Mouse (Mus musculus) urinary bladder, postnatal 36 days (tissue): ENCODE measurements around the gene Sox9.

Experiments used
- DNase-seq, 2 experiments: peaks; one replicate each; pipeline ENCODE4 v3.0.0; 2022; ENCODE audit warnings: low spot score in 2 of 2, mixed read lengths in 1 of 2

Sox9 gene

GRCm38 (mm10) chr11:112798831-112799382, 16.9 kb downstream of the Sox9 start:
- no peak for DNase-seq

DNA sequence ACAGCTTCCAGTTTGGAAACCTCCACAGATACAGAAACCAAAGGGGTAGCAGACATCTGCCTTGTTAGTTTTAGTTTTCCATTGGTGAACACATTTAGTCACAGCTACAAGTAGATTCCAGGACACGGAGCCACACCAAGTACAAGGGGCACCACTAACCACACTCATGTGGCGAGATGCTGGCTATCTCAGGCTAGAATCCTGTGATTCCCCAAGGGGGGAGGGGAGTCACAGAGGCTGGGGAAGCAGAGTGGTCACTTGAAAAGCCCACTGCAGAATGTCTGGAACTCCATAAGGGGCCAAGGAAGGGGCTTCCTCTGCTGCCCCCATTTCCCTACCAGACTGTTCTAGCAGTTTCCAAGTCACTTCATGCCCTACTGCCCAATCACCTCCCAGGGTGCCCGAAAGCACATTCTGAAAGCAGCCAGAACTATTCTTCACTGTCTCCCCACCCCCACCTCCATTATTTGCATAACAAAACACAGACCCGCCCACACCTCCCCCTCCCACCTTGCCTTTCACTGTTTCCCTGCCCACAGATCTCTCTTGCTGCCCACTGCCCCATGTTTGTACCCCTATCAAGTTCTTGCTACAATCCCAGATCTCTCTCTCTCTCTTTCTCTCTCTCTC, 19.3 kb downstream of the Sox9 start:
- DNase-seq: no peak

DNA sequence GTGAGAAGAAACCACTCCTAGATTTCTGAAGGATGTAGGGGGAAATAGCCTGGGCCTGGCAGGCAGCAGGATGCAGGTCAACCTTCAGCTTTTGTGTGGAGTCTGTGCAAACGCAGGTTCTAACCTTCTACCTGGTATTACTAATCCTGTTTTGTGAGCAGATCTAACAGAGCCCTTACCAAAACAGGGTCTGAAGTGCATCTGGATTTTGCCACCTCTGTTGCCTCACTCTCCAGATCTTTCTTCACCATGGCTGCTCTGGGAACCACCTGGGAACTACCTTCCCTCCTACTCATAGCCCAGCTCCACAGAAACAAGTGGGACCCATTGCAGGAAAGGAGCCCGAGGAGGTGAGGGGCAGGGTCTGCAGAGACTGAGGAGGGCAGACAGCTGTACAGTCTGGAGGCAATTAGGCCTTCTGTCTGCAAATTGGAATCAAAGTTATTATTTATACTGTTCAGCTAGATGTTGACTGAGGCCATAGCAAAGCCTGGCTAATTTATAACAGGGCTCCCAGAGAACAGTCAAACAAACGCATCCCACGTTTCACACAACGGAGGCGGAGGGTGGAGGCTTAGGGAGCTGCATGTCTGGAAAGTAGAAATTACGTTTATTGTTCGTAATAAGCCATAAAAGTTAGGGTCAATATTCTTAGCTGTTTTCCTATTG, 25.9 kb downstream of the Sox9 start:
- no peak for DNase-seq

DNA sequence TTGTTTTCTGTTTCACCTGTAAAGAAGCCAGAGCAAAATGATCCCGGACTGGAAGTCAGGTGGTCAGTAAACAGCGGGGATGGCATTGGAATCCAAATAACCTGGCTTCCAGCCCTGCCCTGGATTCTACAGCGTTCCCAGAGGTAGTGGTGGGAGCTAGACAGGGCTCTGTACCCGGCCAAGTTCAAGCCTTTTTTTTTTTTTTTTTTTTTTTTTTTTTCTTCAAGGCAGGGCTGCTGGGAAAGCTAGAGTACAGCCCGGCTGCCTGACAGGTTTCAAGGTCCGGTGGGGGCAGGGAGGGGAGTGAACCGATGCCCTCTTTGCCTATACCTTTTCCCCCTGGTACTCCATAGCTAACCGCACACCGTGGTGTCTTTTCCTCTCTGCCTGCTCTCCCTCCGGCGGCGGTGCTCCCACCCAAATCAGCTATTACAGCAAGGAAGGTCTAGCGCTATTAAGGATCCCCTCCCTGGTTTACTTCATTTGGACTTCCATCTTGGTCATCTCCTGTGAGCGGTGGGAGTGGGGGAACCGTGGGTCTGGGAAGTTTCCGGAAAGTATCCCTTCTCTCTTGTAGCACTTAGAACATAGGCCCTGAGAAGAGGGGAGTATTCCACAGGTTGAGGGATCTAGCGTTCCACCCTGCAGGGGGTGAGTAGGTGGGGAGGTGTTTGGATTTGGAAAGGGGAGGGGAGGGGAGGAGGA, 28.6 kb downstream of the Sox9 start:
- DNase-seq: no peak

GRCm38 (mm10) chr11:112811152-112811871, 29.3 kb downstream of the Sox9 start:
- no peak for DNase-seq

DNA sequence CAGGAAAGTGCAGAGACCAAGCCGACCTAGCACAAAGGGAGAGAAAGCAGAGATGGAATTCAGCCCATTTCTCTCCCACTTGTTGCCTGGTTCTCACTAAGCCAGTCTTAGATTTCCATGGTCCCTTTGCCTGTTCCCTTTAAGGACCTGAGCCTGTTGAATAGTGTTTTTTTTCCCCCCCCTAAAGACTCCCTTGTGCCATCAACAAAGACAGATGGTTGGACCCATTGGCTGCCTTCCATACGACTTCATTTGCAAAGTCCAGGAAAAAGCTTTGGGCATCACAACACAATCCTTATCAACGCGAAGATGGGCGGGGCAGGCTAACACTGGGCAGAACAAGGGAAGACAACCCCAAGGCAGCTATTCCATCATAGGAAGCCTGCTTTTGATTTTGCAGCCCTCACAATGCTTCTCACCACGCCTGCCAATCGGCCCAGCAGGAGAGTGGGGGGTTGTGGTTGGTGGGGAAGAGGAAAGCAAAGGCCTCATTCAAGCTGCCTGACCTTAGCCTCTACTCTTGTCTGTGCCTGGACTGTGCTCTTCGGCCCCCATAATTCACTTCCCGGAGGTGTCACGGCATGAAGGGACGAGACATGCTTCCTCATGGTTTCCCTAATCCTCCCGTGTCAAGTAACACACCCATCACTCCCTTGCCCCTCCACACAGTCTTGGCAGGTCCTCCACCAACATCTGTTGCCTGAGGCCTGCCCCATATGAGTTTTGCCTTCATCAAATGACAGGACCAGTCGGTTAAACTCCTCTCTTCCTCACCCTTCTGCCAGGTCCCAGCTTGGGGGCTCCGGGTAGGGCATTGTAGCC, 36.0 kb downstream of the Sox9 start:
- DNase-seq: no peak

DNA sequence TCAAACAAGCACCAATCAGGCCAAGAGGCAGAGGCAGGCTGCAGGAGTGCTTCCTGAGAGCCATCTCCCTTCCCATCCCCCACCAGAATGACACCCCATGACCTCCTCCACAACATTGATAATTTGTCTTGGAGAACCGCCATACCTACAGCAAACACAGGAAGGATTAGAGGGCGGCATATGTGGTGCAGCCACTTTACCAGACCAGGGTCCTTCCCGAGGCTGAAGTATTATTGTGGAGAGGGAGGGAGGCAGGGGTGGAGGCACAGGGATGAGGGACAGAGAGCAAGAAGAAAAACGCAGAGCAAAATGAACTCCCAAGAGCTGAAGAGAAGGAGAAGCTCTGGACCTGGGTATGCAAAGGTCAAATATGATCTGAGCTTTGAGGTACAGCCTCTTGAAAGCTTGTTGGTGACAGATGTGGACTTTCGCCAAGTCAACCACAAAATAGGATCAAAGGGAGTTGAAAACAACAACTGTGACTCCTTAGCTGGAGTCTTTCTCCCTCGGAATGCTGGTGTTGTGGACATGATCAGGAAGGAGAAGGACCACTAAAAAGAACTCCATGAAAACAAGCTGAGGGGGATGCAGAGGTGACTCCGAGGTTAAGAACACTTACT, 36.7 kb downstream of the Sox9 start:
- no peak for DNase-seq

DNA sequence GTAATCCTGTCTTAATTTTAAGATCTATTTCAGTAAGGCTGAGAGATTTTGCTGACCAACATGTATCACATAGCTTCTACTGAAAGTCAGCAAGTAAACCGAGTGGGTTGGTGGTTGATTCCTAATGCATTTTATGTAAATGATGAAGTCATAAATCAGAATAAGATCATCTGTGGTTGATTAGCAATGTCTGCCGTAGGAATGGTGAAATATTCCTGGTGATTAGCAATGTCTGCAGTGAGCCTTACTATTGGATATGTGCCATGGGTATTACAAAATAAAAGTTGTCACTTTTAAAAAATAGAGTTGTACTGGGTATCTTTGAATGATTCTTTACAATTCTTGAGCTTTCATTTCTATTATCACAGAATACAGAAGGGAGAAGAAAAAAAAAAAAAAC, 39.5 kb downstream of the Sox9 start:
- no peak for DNase-seq

DNA sequence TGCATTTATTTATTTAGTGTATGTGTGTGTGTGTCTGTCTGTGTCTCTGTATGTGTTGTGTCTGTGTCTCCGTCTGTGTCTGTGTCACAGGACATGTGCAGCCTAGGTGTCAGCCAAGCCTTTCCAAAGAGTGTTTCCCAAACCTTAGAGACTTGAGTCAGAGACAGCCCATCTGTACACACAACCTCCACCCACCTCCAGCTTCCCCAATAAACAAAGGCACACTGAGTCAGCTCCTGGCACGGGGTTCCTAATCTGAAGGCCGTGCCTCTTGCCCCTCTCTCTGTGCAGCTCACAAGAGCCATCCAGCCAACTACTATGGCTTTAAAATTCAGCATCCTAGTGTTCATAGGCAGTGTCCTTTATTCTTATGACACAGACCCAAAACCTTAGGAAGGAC, 42.1 kb downstream of the Sox9 start:
- DNase-seq: no peak

DNA sequence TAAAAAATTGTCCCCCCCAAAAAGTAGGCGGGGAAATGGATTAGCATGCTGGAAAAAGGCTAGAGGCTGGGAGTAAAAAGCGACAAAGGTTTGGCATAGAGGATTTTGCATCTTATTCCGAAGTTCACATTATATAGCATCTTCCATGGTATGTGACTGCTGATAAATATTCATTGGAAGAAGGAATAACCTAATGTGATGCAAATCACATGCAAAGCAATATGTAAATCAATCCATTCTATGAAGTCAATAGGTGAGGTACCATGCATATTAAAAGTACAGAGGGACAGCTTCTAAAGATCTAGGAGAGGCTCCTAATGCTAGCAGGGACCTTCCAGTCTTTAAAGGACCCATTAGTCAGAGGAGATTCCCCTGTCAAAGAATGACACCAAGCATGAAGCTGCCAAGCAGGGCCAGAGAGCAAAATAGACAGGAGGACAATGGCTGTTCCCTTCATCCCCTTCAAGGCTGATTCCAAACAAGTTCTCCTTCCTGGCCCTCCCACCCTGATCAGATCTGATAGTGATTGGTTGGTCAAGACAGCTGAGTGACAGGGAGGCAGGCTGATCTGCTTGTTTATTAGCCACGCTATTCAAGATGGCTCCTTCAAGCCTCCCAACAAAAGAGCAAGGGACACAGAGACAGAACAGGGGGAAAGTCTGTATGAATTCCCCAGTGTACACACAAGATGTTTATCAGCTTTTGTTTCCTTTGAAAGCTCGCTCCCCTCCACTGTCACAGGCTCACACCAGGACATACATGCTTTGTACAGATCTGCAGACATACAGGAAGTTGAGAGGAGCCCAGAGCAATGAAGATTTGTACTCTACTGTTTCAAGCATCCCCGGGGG, 44.4 kb downstream of the Sox9 start:
- DNase-seq: no peak

GRCm38 (mm10) chr11:112827044-112827347, 45.0 kb downstream of the Sox9 start:
- no peak for DNase-seq

- DNase-seq: no peak
Measured at GRCm38 (mm10) chr11:112828553-112829287, 46.7 kb downstream of the Sox9 start.

DNA sequence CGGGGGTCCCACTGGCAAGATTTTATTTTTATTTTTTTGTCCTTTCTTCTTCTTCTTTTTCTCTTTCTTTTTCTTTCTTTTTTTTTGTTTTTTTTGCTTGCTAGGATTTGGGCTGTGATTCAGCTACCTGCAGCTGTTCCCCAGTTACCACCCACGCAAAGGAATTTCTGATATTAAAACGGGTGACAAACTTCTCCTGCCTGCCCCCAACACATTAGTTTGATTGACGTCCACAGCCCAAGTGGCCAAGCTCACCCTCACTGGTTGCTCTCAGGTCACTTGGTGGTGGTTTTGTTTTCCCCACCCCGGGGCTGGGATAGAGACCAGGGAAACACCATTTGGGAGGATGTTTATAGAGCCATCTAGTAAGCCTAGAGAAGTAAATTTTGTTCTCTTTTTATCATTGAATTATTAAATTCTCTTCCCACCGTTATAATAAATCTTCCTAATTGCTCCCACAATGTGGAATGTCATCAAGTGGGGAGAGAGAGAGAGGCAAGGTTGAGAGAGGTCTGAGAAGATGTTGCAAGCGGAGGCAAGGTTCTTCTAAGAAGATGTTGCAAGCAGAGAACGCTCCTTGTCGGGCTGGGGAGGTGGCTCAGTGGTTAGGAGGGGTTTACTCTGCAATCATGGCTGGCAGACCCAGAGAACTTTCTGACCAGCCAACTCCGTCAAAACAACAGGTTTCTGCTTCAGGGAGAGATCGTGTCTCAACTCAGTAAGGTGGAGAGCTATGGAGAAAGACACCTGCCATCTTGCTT, 52.4 kb downstream of the Sox9 start:
- DNase-seq: no peak

GRCm38 (mm10) chr11:112835468-112836092, 53.6 kb downstream of the Sox9 start:
- DNase-seq: no peak
